Mouse (Mus musculus): ENCODE results near the gene Ankrd13b. TPM values are rescaled to one million over a fixed set of nuclear protein-coding genes. Genes with fewer than 3 reads are reported as not detected.
A peak's percentile ranks its signal among the peaks of the same experiment; 100 is the strongest.

Ankrd13b gene
- total RNA-seq, 4 experiments from 2014 or later: 7.5 to 11.6 (median 9.9) TPM

DNA sequence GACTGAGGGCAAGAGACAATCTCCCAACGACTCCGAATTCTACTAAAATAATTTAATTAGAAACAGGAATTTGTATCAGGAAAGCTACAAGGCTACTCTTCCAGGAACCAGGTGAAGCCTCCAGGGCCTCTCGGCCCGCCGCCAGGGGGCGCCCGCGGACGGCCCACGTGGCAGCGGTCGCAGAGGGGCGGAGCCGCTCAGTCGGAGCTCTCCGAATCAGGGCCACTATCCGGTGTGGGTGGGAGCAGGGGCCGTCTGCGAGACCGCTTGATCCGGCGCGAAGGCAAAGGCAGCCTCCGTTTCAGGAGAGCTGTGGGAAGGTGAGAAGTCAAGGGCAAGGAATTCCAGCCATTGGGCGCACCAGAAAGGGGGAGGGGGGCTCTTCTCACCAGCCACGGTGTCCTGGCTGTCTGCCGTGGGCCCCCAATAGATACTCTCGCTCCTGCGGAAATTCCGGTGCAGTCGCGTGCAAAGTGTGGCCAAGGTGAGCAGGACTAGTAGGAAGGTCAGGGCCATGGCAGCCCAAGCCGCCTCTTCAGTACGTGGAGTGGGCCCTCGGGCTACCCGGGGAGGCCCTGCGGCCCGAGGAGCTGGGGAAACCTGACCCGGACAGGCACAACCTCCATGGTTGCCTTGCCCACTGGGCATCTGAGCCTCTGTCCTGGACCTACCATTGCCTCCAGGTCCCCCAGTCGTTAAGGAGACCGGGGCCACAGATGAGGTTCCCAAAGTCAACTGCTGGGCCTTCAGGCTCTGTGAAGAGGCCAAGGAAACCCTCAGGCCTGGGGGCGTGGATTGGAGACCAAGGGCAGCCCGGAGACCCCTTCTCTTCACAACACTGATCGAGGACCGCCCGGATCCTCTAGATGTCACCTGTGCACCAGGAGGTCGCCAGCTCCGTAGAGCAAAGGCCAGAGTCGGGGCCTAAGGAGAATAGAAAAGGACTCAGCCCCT is 18.9 kb upstream of the Ankrd13b start:
- DNase-seq (ENCODE audit: low spot score): peak; percentile 77

DNA sequence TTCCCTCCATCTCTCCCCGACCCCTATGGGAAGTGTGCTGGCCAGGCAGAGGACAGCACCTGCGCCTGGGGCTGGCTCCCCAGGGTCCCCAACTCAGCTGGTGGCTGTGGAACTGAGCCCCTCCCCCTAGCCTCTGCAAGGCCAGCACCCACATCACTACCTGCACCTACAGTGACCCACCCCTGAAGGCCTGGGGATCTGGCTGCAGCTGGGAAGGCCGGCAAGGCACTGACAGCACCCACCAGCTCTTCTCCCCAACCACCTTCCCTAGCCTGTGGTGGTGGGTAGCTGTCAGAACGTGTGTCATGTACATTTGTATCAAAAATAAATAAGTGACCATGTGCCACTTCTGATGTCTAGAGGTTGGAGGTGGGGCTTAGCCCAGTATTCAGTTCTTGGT is 17.9 kb upstream of the Ankrd13b start:
- no peak for DNase-seq (ENCODE audit: low spot score)

GRCm38 (mm10) chr11:77506941-77507340 is 17.5 kb upstream of the Ankrd13b start:
- DNase-seq (ENCODE audit: low spot score): no peak

GRCm38 (mm10) chr11:77506273-77506672 is 16.8 kb upstream of the Ankrd13b start:
- no peak for DNase-seq (ENCODE audit: low spot score)

DNA sequence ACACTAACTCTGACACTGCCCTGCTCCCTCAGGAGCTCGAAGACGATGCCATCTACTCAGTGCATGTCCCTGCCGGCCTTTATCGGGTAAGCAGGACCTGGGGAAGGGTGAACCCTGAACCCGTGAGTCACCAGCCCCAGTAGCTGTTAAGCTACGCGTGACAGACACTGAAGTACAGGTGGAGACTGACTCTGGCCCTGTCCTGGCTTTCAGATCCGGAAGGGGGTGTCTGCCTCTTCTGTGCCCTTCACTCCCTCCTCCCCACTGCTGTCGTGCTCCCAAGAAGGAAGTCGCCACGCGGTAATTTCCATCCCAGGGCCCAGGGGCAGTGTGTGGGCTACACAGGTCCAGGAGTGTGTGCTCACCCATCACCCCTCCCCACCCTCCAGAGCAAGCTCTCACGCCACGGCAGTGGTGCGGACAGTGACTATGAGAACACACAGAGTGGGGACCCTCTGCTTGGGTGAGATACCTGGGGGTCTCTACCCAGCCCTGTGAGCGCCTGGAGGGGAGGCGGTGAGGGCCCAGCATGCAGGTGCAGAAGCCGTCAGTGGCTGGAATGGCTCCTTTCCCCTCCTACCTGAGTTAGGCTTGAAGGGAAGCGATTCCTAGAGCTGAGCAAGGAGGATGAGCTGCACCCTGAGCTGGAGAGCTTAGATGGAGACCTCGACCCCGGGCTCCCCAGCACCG is 16.0 kb upstream of the Ankrd13b start:
- no peak for DNase-seq (ENCODE audit: low spot score)

DNA sequence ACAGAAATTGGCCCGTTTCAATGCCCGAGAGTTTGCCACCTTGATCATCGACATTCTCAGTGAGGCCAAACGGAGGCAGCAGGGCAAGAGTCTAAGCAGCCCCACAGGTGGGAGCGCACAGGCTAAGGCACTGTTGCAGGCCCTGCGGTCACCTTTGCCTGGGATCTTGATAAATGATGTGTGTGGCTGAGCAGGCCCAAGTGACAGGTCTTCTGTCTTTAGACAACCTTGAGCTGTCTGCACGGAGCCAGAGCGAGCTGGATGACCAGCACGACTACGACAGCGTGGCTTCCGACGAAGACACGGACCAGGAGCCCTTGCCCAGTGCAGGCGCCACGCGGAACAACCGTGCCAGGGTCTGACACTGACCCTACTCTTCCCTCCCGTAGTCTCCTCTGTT is 14.9 kb upstream of the Ankrd13b start:
- no peak for DNase-seq (ENCODE audit: low spot score)

DNA sequence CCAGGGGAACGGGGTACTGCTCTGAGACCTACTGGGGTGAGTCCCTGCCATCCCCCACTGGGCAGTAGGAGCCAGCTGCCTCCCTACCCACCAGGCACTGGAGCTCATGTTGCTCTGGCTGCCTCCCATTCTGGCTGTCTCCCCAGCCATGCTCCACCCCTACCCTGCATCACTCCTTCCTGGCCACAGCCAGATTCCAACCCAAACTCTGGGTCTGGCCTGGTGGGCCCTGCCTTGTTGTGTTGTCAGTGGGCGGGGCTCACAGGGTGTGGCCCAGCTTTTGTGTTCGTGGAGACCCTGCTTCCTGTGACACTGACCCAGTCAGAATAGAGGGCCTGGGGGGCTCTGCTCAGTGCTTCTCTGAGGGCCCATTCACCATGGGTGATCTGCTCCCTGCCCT is 14.0 kb upstream of the Ankrd13b start:
- DNase-seq (ENCODE audit: low spot score): no peak

GRCm38 (mm10) chr11:77502481-77502880 is 13.0 kb upstream of the Ankrd13b start:
- no peak for DNase-seq (ENCODE audit: low spot score)

- no peak for DNase-seq (ENCODE audit: low spot score)
These were observed 12.5 kb upstream of the Ankrd13b start for GRCm38 (mm10) chr11:77501971-77502370.

GRCm38 (mm10) chr11:77501392-77501791 is 11.9 kb upstream of the Ankrd13b start:
- DNase-seq (ENCODE audit: low spot score): peak; percentile 74

DNA sequence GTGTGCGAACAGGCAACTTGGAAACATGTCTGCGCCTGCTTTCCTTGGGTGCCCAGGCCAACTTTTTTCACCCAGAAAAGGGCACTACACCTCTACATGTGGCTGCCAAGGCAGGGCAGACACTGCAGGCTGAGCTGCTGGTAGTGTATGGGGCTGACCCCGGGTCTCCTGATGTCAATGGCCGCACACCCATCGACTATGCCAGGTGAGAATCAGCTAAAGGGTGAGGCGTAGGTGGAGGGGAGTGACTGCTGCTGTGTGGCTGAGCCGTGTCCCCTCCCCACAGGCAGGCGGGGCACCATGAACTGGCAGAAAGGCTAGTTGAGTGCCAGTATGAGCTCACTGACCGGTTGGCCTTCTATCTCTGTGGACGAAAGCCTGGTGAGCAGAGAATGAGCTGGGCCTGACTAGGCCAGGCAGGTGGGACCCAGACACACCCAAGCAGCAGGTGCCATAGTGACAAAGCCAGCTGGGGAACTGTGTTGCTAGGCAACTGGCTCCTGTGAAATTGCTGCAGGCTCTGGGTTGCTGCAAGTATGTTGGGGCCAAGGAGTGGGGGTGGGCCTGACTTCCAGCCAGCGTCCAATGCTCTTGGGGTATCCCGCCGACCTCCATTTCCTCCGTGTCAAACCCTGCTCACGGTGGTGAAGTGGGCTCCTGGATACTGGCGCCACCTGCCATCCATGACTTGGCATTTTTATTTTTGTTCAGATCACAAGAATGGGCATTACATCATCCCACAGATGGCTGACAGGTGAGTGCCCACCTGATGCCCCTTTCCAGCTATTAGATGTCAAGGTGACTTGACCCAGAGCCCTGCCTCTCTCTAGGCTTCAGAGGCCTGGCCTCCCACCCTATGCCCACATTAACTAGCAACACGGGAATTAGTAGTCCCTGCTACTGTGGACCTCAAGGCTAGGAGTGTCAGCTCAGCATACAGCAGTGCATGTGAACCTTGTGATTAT is 11.2 kb upstream of the Ankrd13b start:
- DNase-seq (ENCODE audit: low spot score): no peak

- no peak for DNase-seq (ENCODE audit: low spot score)
These were observed 9.9 kb upstream of the Ankrd13b start for GRCm38 (mm10) chr11:77499354-77499753.

DNA sequence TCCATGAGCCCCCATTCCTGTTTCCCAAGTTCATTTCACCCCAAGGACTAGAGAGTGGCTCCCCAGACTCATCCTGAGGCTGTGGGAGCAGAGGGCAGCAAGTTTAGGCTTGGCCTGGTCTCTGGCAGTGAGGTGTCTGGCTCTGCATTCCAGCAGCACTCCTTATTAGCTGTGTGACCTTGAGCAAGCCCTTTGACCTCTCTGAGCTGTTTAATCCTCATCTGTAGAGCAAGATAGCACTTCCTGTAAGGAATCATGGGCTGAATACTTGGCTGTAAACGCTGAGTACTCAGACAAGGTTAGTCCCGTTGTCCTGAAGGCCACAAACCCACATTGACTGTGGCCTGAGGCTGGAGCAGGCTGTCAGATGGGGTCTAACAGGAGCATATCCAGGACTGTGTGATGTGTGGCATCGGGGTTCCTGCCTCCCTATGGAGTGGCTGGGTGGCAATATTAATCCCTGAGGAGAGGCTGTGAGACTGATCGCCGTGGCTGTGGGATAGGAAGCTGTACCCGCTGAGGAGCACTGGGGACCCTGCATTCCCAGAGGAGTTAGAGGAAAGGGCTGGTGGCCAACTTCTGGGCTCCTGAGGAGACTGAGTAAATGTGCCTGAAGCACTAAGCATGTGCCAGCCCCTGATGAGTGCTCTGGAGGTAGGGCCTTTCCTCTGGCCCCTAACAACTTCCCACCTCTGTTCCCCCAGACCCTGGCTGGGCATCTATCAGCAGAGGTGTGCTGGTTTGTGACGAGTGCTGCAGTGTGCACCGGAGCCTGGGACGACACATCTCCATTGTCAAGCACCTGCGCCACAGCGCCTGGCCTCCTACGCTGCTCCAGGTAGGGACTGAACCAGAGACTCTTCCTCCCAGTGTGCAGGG is 9.0 kb upstream of the Ankrd13b start:
- DNase-seq (ENCODE audit: low spot score): no peak

GRCm38 (mm10) chr11:77497851-77498250 is 8.4 kb upstream of the Ankrd13b start:
- no peak for DNase-seq (ENCODE audit: low spot score)

GRCm38 (mm10) chr11:77497341-77497756 is 7.9 kb upstream of the Ankrd13b start:
- DNase-seq (ENCODE audit: low spot score): peak; percentile 85

GRCm38 (mm10) chr11:77495507-77495906 is 6.0 kb upstream of the Ankrd13b start:
- no peak for DNase-seq (ENCODE audit: low spot score)

GRCm38 (mm10) chr11:77494782-77495181 is 5.3 kb upstream of the Ankrd13b start:
- no peak for DNase-seq (ENCODE audit: low spot score)

DNA sequence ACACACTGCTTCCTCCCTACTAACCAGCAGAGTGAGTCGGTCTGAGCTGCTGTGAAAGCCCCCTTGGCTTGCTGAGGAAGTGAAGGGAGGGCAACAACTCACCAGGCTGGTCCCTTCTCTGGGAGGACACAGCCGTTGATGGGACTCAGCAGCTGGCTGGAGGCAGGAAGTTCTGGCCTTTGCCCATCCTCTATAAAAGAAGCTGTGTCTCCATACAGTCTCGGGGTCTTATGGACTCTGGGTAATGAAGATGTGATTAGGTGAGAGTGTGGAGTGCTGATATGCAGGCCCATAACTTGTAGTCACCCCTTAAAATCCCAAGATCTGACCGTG is 4.8 kb upstream of the Ankrd13b start:
- DNase-seq (ENCODE audit: low spot score): no peak

DNA sequence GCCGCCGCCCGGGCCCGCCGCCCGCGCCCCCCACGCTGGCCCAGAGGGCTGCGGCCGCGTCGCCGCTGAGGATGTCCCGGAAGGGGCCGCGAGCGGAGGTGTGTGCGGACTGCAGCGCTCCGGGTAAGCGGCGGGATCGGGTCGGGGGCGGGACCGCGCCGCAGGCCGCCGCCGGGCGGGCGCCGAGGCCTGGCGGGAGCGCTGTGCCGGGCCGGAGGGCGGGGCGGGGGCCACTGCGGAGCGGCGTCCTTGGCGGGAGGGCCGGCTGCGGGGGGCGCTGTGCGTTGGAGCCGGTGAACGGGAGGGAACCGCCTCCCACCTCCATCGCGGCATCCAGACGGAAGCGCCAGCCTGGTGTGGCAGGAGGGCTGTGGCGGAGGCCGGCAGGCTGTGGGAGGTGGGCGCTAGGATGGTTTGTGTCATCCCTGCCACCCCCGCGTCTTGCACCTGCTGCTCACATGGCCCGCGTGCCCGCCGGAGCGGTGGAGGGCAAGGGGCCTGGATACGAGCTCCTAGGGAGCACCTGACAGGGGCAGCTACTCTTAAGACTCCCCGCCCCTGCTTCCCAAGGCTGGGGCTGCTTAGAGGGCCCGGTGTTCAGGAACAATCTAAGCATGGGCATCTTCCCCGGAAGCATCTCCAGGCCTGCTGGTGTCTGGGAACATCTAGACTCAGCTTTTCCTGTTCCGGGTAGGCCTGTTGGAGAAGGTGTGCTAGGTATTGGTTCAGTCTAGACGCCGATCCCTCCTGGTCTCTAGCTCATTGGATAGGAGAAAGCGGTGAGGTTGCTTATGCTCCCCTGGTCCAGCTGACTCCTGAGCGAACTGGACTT is 4.2 kb upstream of the Ankrd13b start, which contains the start of gene Git1:
Git1 (plus strand) TSS at position 51 of the 832 bp plus-strand sequence.
- no peak for DNase-seq (ENCODE audit: low spot score)

- peak; percentile 91 for DNase-seq (ENCODE audit: low spot score)
These were observed 3.4 kb upstream of the Ankrd13b start for GRCm38 (mm10) chr11:77492911-77493332.
